Mouse (Mus musculus): ENCODE results near the gene Adamts17. TPM values are rescaled to one million over a fixed set of nuclear protein-coding genes. Genes with fewer than 3 reads are reported as not detected.

Gene Adamts17
- polyA plus RNA-seq, 1 experiment from 2014 or later: 1.8 TPM

DNA sequence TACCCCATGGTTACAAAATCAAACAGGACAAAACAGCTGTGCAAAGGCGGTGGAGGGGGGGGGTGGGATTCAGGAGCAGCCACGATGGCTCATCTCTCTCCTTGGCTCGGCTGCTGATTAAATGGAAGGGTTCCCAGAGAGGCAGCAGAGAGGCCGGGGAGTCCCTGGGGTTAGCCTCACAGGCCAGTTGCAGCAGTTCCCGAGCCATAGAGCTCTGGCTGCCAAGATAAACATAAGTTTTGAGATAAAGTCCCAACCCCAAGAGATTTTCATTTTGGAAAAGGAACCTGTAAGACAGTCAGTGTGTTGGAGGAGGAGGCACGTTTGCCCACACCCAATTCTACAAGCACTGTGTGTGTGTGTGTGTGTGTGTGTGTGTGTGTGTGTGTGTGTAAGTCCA is 89.7 kb downstream of the Adamts17 start:
- ATAC-seq (ENCODE audit: insufficient read depth, low FRiP score, low TSS enrichment) (no peak), DNase-seq (ENCODE audit: low spot score) (no peak)
- Histone ChIP-seq H3K4me2 (ENCODE audit: low read depth) (no peak overlapping the region), H3K27ac (ENCODE audit: low read depth, low read length) (no peak overlapping the region), H3K27me3 (ENCODE audit: control insufficient read depth, insufficient read depth, low read length) (no peaks in the 10 kb centered on the region), H3K9me3 (ENCODE audit: control insufficient read depth, low read length) (no peaks in the 10 kb centered on the region), H3K4me3 (ENCODE audit: low read depth, low read length) (no peak overlapping the region), H3K4me1 (ENCODE audit: control insufficient read depth, insufficient read depth, low read length) (no peaks in the 10 kb centered on the region), H3K9ac (ENCODE audit: low read length) (no peak overlapping the region), H3K36me3 (ENCODE audit: control insufficient read depth, insufficient read depth, low read length) (no peaks in the 10 kb centered on the region)
- 70% methylated on average over 6 of the region's 6 CpGs for WGBS

DNA sequence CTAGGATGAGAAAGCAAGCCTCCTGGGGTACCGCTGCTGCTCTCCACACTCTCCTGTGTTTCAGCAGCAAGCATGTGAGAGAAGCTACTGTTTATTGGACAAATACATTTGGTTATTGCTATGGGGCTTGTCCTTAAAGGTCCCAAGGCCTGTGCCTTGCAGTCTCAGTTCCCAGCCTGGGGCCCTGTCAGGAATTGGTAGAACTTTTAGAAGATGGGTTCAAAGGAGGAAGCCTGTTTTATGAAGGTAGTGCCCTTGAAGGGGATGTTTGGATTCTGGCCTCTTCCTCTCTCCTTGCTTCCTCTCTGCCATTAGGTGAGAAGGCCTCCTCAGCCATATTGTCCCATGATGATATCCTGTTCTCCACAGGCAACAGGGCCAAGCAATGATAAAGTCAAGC is 91.8 kb downstream of the Adamts17 start:
- WGBS: 96% methylated on average over 1 of the region's 1 CpGs

DNA sequence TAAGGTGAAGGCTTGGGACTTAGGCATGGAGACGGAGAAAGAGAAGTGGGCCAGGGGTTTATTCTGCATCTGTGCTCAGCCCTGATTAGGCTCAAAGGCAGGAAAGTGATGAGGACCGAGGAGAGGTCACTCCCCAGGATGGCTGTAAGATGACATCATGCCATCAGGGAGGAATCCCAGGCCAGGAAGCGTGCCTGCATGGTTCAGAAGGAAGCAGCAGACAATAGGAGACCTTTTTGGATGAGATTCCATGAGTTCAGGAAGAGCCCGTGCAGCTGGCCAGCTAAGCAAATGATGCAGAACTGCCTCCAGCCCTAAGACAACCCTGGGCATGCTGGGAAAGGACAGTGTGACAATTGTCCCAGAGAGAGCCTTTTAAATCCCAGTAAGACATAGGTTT is 93.7 kb downstream of the Adamts17 start:
- 64% methylated on average over 4 of the region's 4 CpGs for WGBS
- no peak for ATAC-seq (ENCODE audit: insufficient read depth, low FRiP score, low TSS enrichment)

More for the DNA sequence above, 91.8 kb downstream of the Adamts17 start:
- DNase-seq (ENCODE audit: low spot score) (no peak), ATAC-seq (ENCODE audit: insufficient read depth, low FRiP score, low TSS enrichment) (no peak)
- Histone ChIP-seq H3K4me3 (ENCODE audit: low read depth, low read length) (no peak overlapping the region), H3K9me3 (ENCODE audit: control insufficient read depth, low read length) (no peaks in the 10 kb centered on the region), H3K27ac (ENCODE audit: low read depth, low read length) (no peak overlapping the region), H3K4me1 (ENCODE audit: control insufficient read depth, insufficient read depth, low read length) (no peaks in the 10 kb centered on the region), H3K36me3 (ENCODE audit: control insufficient read depth, insufficient read depth, low read length) (no peaks in the 10 kb centered on the region), H3K27me3 (ENCODE audit: control insufficient read depth, insufficient read depth, low read length) (no peaks in the 10 kb centered on the region), H3K9ac (ENCODE audit: low read length) (no peak overlapping the region), H3K4me2 (ENCODE audit: low read depth) (no peak overlapping the region)

DNA sequence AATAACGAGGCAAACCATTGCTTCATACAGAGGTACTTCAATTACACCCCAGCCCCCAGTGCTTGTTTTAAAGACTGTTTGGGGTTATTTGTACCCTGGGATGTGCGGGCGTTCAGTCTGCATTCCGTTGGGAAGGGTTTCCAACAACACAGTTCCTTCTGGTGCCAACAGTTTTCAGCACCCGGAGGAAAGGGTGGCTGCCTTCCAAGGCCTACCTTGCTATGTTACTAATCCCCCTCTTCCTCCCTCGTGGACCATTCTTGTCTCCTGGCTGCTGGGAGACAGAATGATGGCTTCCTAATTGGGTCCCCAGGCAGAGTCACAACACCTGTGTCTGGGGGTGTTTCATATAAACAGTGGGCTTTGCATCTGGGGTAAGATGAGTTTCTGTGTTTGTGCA is 94.5 kb downstream of the Adamts17 start:
- ATAC-seq (ENCODE audit: insufficient read depth, low FRiP score, low TSS enrichment) (no peak), DNase-seq (ENCODE audit: low spot score) (no peak)
- H3K27me3 ChIP-seq (ENCODE audit: control insufficient read depth, insufficient read depth, low read length): no peaks in the 10 kb centered on the region
- H3K9ac ChIP-seq (ENCODE audit: low read length): no peak overlapping the region
- no peak overlapping the region for H3K4me2 ChIP-seq (ENCODE audit: low read depth)
- no peaks in the 10 kb centered on the region for H3K36me3 ChIP-seq (ENCODE audit: control insufficient read depth, insufficient read depth, low read length)
- no peak overlapping the region for H3K27ac ChIP-seq (ENCODE audit: low read depth, low read length)
- WGBS: 84% methylated on average over 6 of the region's 6 CpGs
- no peaks in the 10 kb centered on the region for H3K9me3 ChIP-seq (ENCODE audit: control insufficient read depth, low read length)
- H3K4me1 ChIP-seq (ENCODE audit: control insufficient read depth, insufficient read depth, low read length): no peaks in the 10 kb centered on the region
- no peak overlapping the region for H3K4me3 ChIP-seq (ENCODE audit: low read depth, low read length)

More for the DNA sequence above, 93.7 kb downstream of the Adamts17 start:
- no peak overlapping the region for H3K9ac ChIP-seq (ENCODE audit: low read length)
- no peaks in the 10 kb centered on the region for H3K9me3 ChIP-seq (ENCODE audit: control insufficient read depth, low read length)
- no peaks in the 10 kb centered on the region for H3K4me1 ChIP-seq (ENCODE audit: control insufficient read depth, insufficient read depth, low read length)
- H3K27ac ChIP-seq (ENCODE audit: low read depth, low read length): no peak overlapping the region
- no peaks in the 10 kb centered on the region for H3K36me3 ChIP-seq (ENCODE audit: control insufficient read depth, insufficient read depth, low read length)
- no peaks in the 10 kb centered on the region for H3K27me3 ChIP-seq (ENCODE audit: control insufficient read depth, insufficient read depth, low read length)
- H3K4me3 ChIP-seq (ENCODE audit: low read depth, low read length): no peak overlapping the region
- DNase-seq (ENCODE audit: low spot score): no peak
- no peak overlapping the region for H3K4me2 ChIP-seq (ENCODE audit: low read depth)

DNA sequence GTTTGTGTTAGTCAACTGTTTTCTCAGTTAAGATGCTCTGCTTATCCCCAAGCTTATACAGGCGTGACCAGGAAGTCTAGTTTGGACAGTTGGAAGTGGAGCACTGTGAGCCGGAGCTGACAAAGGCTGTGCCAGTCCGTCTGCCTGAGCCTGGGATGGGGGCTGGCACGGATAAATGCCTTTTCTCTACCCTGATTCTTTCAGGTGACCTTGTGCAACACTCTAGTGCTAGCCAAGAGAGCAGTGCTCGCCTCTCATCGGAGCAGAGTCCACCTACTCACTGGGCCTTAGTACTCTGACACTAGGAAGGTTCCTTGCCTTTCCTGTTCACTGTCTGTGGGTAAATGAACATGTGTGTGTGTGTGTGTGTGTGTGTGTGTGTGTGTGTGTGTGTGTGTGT is 95.5 kb downstream of the Adamts17 start:
- no peaks in the 10 kb centered on the region for H3K9me3 ChIP-seq (ENCODE audit: control insufficient read depth, low read length)
- H3K36me3 ChIP-seq (ENCODE audit: control insufficient read depth, insufficient read depth, low read length): no peaks in the 10 kb centered on the region
- DNase-seq (ENCODE audit: low spot score) (no peak), ATAC-seq (ENCODE audit: insufficient read depth, low FRiP score, low TSS enrichment) (no peak)
- H3K27ac ChIP-seq (ENCODE audit: low read depth, low read length): no peak overlapping the region
- H3K4me2 ChIP-seq (ENCODE audit: low read depth): no peak overlapping the region
- no peak overlapping the region for H3K9ac ChIP-seq (ENCODE audit: low read length)
- no peaks in the 10 kb centered on the region for H3K4me1 ChIP-seq (ENCODE audit: control insufficient read depth, insufficient read depth, low read length)
- no peak overlapping the region for H3K4me3 ChIP-seq (ENCODE audit: low read depth, low read length)
- H3K27me3 ChIP-seq (ENCODE audit: control insufficient read depth, insufficient read depth, low read length): no peaks in the 10 kb centered on the region
- WGBS: 86% methylated on average over 6 of the region's 6 CpGs

DNA sequence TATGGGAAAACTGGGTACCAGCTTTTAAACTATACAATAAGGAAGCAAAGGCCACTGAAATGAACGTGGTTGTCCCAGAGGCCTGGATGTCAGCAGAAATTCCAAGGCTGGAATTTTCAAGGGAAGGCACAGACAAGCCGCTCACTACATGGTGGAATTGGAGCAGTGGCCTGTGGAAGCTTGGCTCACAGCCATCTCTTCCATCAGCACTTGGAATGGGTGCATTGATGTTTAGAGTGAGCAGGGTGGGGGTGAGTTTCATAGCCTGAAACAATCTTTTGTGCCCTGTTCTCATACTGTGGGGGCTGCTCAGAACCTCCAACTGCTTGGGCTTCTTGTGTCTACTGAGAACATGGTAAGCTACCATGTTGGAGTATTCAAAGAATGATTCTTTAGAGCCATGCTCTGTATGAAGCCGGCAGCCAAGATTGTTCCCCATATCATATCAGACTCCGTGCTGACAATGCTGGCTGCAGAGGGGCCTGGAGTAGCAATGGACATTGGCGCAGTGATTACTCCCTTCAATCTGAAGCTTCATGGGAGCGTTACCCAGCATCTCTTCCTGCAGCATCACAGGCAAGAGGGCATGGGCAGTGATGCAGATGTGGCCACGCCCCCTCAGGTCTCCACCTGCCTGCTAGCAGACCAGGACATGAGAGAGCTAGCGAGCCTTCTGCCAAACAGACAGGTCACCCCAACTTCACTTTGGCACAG is 96.7 kb downstream of the Adamts17 start:
- Histone ChIP-seq H3K4me1 (ENCODE audit: control insufficient read depth, insufficient read depth, low read length) (no peaks in the 10 kb centered on the region), H3K9ac (ENCODE audit: low read length) (no peak overlapping the region), H3K9me3 (ENCODE audit: control insufficient read depth, low read length) (no peaks in the 10 kb centered on the region), H3K36me3 (ENCODE audit: control insufficient read depth, insufficient read depth, low read length) (no peaks in the 10 kb centered on the region), H3K27ac (ENCODE audit: low read depth, low read length) (no peak overlapping the region), H3K4me2 (ENCODE audit: low read depth) (no peak overlapping the region), H3K4me3 (ENCODE audit: low read depth, low read length) (no peak overlapping the region), H3K27me3 (ENCODE audit: control insufficient read depth, insufficient read depth, low read length) (no peaks in the 10 kb centered on the region)
- DNase-seq (ENCODE audit: low spot score) (no peak), ATAC-seq (ENCODE audit: insufficient read depth, low FRiP score, low TSS enrichment) (no peak)
- 82% methylated on average over 8 of the region's 8 CpGs for WGBS

DNA sequence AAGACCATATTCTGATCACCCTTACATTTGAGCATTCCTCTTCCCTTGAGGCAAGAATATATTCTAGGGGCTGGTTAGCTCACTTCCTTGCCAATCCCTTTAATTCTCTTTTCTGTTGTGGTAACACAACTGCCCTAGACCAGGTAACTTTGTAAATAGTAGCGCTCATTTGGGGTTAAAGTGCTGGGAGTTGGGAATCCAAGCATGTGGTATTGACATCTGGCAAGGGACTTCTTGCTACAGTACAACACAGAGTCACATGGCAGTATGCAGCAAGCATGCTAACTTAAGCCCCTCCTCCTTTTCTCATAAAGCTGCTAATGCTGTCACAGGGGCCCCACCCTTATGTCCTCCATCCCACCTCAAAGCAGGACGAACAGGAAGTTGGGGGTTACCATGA is 97.4 kb downstream of the Adamts17 start:
- DNase-seq (ENCODE audit: low spot score) (no peak), ATAC-seq (ENCODE audit: insufficient read depth, low FRiP score, low TSS enrichment) (no peak)
- H3K4me3 ChIP-seq (ENCODE audit: low read depth, low read length): no peak overlapping the region
- no peaks in the 10 kb centered on the region for H3K27me3 ChIP-seq (ENCODE audit: control insufficient read depth, insufficient read depth, low read length)
- no peak overlapping the region for H3K9ac ChIP-seq (ENCODE audit: low read length)
- no peaks in the 10 kb centered on the region for H3K4me1 ChIP-seq (ENCODE audit: control insufficient read depth, insufficient read depth, low read length)
- no peak overlapping the region for H3K4me2 ChIP-seq (ENCODE audit: low read depth)
- H3K27ac ChIP-seq (ENCODE audit: low read depth, low read length): no peak overlapping the region
- no peaks in the 10 kb centered on the region for H3K36me3 ChIP-seq (ENCODE audit: control insufficient read depth, insufficient read depth, low read length)
- WGBS: 74% methylated on average over 2 of the region's 2 CpGs
- no peaks in the 10 kb centered on the region for H3K9me3 ChIP-seq (ENCODE audit: control insufficient read depth, low read length)

DNA sequence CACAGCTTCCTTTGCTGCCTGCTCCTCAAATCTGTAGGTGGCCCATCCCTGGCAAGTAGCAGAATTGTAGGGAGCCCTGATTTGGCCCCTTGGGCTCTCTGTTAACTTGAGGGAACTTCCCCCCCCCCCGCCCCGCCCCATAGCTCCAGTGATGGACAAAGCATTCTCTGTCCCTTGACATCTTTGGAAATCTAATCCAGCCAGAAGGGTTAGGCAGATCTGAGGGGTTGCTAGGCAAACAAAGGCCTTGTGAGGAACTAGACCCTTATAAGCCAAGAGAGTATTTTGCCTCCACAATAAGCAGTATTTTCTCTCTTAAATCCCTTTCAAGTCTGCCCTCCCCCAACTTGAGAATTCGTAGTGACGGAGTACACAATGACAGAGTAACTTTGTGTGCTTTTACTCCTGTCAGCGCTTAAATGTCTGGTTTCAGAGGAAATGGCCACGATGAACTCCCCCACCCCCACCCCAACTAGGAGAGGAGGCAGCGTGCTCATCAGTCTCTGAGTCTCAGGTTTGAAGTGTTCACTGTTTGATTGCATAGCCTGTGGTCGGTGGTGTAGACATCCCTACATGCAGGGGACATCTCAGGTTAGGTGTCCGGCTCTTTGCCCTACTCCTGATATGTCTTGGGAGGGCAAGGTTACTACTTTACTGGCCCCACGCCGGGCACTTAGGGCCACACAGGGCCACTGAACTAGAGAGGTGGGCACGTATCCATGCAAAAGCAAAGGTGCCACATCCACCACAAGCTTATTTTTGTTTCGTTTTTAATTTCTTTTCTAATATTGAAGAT is 99.7 kb downstream of the Adamts17 start:
- DNase-seq (ENCODE audit: low spot score) (no peak), ATAC-seq (ENCODE audit: insufficient read depth, low FRiP score, low TSS enrichment) (no peak)
- Histone ChIP-seq H3K4me1 (ENCODE audit: control insufficient read depth, insufficient read depth, low read length) (no peaks in the 10 kb centered on the region), H3K4me2 (ENCODE audit: low read depth) (no peak overlapping the region), H3K27me3 (ENCODE audit: control insufficient read depth, insufficient read depth, low read length) (no peaks in the 10 kb centered on the region), H3K27ac (ENCODE audit: low read depth, low read length) (no peak overlapping the region), H3K36me3 (ENCODE audit: control insufficient read depth, insufficient read depth, low read length) (no peaks in the 10 kb centered on the region), H3K9me3 (ENCODE audit: control insufficient read depth, low read length) (no peaks in the 10 kb centered on the region), H3K9ac (ENCODE audit: low read length) (no peak overlapping the region), H3K4me3 (ENCODE audit: low read depth, low read length) (no peak overlapping the region)
- WGBS: 76% methylated on average over 13 of the region's 13 CpGs

DNA sequence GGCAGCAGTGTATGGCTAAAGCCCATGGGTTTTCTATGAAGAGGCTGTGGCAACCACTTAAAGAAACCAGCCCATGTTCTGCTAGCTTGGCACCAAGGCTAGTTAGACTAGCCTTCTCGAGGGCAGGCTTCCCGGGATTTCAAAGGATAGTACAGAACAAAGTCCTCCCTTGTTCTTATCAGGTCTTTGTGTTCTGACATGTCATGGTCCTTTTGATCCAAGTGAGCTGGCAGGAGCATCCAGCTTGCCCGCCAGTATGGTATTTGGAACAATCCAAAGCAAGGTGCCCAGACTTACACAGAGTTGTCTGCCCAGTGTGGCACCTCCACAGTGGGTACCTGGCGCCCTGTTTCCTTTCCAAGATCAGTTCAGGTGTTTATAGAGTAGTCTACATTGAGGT is 101.2 kb downstream of the Adamts17 start:
- H3K4me2 ChIP-seq (ENCODE audit: low read depth): no peak overlapping the region
- 78% methylated on average over 4 of the region's 4 CpGs for WGBS
- no peaks in the 10 kb centered on the region for H3K9me3 ChIP-seq (ENCODE audit: control insufficient read depth, low read length)
- no peak for DNase-seq (ENCODE audit: low spot score)
- no peaks in the 10 kb centered on the region for H3K4me1 ChIP-seq (ENCODE audit: control insufficient read depth, insufficient read depth, low read length)
- H3K27ac ChIP-seq (ENCODE audit: low read depth, low read length): no peak overlapping the region
- no peak overlapping the region for H3K4me3 ChIP-seq (ENCODE audit: low read depth, low read length)
- H3K36me3 ChIP-seq (ENCODE audit: control insufficient read depth, insufficient read depth, low read length): no peaks in the 10 kb centered on the region
- ATAC-seq (ENCODE audit: insufficient read depth, low FRiP score, low TSS enrichment): no peak
- H3K27me3 ChIP-seq (ENCODE audit: control insufficient read depth, insufficient read depth, low read length): no peaks in the 10 kb centered on the region
- no peak overlapping the region for H3K9ac ChIP-seq (ENCODE audit: low read length)

Measured in neural tube, embryonic 11.5 days (tissue).